Mouse (Mus musculus): Measurements from ENCODE around the gene Trpm3.

Gene Trpm3

GRCm38 (mm10) chr19:22931006-22931405 is 792.2 kb downstream of the Trpm3 start:
- no peak for DNase-seq

DNA sequence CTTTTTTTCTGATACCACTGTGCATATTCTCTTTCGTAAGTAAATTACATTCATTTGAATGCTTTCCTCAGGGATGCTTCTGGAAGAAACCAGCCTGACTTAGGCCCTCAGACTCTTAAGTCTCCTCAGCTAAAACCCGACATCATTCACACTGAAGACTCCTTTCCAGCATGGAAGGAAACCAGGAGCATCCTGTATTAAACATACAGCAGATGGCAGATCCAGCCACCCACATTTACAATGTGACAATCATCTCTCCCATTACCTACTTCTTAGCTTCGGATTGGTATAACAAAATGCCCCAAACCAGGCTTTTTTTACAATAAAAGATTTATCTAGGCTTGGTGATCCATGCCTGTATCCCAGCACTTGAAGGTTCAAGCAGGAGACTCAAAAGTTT is 796.2 kb downstream of the Trpm3 start:
- DNase-seq: no peak

GRCm38 (mm10) chr19:22938848-22939724 is 800.2 kb downstream of the Trpm3 start:
- DNase-seq: no peak

GRCm38 (mm10) chr19:22939836-22940235 is 801.0 kb downstream of the Trpm3 start:
- no peak for DNase-seq

GRCm38 (mm10) chr19:22940487-22940886 is 801.6 kb downstream of the Trpm3 start:
- DNase-seq: no peak

DNA sequence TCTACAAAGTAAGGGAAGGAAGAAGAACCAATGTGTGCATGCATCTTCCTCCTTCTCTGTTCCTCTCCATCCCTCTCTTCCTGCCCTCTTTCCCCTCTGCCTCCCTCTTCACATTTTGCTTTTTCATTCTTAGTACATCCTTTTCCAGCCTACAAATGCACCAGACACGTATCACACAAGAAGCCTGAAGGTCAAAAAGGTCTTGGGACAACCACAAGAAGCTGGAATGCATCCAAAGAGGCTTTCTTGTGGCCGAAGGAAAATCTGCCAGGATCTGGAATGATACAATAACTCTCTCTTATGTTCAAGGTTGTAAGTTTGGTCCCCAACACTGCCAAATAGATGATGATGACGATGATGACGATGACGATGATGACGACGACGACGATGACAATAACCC is 802.1 kb downstream of the Trpm3 start:
- no peak for DNase-seq

DNA sequence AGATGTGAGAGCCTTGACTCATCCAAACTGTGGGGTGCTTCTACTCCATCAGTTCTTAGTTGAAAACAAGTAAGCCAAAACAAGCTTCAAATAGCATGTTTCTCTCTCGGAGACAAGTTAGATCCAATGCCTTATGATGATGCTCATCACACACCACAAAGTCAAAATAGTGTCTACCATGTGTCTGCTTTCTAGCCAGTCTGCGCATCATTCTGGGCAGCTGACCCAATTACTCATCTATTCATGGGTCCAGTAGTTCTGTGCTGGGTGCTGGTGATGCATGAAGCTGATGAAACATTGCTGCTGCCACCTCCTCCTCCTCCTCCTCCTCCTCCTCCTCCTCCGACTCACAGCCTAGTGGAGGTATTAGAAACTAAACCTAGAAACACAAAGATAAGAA is 813.6 kb downstream of the Trpm3 start:
- DNase-seq: no peak

DNA sequence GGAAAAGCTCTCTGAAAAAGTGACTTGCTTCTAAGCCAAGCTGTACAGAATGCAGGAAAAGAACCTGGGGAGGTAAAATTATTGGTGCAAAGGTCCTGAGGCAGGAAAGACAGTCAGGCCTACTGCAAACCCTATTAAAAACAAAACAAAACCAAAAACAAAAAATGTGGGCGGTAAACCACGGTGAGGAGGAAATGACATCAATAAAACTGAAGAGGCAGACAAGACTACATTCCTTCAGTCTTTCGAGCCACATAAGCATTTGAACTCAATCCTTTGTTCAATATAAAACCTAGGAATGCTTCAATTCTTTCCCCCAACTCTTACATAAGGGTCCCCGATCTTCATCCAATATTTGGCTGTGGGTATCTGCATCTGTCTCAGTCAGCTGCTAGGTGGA is 814.3 kb downstream of the Trpm3 start:
- no peak for DNase-seq

DNA sequence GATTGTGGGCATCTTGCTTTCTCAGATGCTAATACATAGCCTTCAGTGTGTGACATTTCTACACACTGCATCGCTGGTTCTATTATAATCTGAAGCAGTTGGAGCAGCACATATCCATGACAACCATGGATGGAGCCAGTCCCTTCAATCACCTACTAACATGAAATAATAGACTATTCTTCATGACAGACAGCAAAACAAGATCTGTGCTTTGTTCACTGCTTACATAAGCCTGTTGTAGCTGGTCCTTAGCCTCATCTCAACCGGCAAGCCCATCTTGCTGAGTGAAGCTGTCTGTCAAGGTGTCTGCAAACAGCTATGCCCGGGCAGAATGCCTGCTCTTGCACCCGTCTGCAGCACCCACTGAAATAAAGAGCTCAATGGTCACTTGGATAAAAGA is 819.6 kb downstream of the Trpm3 start:
- no peak for DNase-seq

GRCm38 (mm10) chr19:22960450-22961265 is 821.8 kb downstream of the Trpm3 start:
- DNase-seq: no peak

DNA sequence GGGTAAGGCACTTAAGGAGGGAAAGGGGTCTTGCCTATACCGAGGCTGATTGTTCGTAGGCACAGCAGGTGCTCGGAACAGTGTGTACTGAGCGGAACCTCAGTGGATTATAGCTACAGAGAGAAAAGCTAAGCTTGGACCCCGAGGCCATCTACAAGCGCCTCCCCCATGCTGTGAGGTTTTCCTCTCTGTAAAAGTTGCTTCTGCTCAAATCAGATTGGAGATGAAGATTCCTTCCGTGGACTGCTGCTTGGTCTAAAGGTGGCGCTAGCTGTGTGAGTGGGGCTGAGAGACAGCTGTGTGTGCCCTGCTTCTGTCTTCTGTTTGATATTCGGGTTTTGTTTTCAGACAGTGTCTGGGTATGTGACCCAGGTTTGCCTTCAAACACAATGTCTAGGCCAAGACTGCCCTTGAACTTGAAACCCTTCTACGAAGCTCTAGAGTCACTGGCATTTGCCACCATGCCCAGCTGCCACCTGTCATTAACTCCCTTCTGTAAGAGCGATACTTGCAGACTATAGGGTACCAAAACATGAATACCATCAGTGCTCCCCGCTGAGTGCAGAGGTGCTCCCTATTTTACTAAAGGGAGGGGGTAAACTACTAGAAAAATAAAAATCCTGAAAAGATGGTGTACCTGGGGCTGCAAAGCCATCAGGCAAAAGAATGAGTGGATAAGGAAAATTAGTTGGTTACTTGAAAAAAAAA is 823.3 kb downstream of the Trpm3 start:
- DNase-seq: no peak

DNA sequence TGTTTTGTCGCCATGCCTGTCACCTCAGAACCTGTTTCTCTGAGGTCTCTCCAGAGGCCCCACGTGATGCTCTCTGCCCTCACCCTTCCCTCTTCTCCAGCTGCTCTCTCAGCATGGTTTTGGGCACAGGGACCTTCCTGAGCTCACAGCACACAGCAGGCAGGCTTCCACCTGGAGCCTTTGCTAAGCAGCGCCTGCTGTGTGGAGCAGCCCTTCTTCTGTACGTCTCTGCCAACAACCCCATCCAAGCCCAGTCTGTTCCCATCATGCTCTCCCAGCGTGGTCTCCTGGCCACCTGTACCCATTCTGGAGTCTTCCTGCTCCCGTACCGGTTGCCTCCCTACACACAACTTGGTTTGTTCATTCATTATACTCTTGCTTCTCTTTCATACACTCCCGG is 823.9 kb downstream of the Trpm3 start:
- no peak for DNase-seq

- DNase-seq: no peak
Measured at GRCm38 (mm10) chr19:22963726-22964398, 825.0 kb downstream of the Trpm3 start.

DNA sequence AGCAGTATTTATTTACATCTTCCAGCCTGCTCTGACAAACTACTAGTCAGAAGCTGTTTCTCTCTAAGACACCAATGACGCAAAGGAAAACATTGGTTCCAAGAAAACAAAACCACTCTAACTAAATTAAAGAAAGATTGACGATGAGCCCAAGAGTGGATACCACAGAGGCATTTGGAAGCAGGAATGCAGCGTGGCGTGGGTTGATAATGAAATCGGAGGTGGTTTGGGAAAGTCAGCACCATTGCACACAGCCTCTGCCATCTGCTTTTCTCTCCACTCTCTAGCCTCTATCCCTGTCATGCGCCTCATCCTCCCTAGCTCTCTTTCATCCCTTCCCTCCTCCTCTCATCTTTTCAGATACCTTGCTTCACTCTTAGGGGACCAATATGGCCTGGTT is 826.6 kb downstream of the Trpm3 start:
- no peak for DNase-seq

- no peak for DNase-seq
Measured at GRCm38 (mm10) chr19:22973294-22973693, 834.4 kb downstream of the Trpm3 start.

DNA sequence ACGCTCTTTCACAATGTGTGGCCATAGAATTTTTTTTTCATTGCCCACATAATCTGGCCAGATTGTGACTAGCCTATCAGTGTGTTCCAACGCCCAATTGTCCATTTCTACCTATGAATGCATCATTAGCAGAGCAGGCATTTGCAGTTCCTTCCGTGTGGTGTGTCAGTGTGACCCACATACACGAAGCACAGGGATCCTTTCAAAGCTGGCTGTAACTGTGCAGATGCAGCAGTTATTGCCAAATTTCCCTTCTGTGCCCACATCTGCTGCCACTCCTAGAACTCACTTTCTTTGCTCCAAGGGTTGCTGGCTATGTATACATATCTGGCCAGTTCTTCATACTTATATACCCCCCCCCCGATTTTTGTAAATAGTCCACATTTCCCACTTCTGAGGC is 834.9 kb downstream of the Trpm3 start:
- DNase-seq: no peak

DNA sequence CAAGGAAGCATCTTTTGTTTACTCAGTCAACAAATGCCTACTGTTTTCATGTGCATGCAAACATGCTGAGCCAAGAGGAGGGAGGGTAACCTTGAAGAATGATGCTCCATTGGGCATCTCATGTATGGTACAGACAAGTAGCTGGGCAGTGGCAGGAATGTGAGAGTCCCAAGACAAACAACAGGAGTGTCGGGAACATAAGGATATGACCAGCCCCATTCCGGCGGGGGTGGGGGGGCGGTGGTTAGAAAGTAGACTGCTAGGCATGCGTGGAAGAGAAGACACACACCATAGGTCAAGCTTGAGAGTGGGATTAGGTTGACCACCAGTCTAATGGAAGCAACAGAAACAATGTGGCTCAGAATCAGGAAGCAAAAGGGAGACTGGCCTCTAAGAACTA is 837.0 kb downstream of the Trpm3 start:
- no peak for DNase-seq

DNA sequence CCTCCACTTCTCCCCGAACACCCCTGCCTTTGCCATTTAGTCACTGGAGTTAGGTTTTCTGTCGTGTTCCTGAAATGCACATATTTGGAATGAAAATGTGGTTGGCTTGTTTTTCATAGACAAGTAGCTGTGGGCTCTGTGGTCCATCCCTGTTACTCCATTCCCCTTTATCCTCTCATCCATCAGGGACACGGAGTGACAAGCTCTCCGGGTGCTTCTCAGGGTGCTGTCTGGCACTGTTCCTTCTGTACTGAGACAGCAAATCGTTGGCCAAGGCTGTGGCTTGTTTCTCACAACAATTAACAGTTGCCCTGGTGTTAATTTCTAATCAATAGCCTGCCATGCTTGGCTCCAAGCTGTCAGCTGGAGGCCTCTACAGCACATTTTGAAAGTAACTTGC is 838.7 kb downstream of the Trpm3 start:
- no peak for DNase-seq

DNA sequence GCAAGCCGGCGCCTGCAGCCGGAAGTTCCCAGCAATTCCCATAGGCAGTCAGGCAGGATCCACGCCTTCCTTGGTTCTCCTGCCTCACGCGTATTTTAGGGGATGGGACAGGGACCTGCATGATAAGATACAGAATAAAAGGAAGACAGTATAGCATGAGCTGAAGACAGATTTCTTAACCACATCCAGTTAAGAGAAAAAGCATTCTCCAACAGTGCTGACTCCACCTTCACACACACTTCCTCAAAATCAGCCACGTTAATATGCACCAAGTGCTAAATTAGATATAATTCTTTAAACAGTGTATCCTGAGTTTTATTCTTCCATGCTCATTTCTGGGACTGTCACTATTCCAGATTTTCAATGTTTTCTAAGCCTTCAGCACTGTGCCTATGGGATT is 839.9 kb downstream of the Trpm3 start:
- DNase-seq: no peak

DNA sequence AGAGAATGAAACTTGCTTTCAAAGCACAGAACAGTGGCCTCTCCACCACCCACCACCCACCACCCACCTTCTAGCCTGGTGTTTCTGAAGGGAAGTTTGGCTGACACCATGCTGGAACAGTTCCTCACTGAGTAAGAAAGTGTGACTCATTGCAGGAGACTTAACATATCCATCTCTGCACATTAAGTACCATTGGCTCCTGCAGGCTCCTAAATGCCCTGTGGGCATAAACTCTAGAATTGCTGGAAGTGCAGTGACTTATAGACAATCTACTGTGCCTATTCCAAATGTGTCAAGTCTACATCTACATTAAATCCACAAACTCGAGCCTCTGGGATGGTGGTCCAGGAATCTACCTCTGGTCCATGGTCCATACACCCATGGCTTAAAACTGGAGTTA is 840.3 kb downstream of the Trpm3 start:
- no peak for DNase-seq

- no peak for DNase-seq
Measured at GRCm38 (mm10) chr19:22987914-22988313, 849.1 kb downstream of the Trpm3 start.

DNA sequence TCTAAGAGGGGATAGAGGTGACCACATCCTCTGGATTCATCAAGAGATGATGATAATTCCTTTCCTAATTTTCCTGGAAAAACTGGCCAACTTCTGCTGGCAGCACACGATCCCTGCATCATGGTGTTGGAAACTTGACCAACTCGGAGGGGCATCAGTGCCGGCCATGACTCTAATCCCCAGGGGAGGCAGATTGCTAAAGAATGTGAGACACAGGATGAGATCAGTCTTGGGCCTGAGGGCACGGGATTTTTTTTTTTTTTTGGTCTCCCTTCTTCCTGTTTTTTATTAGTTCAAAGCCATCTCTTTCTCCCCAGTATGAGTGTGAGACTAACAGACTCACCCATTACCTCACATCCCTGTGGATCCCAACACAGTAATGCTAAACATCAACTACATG is 855.1 kb downstream of the Trpm3 start:
- no peak for DNase-seq

GRCm38 (mm10) chr19:22994531-22994930 is 855.7 kb downstream of the Trpm3 start:
- DNase-seq: no peak
